Mouse (Mus musculus): ENCODE results near the gene Tle2. TPM values are rescaled to one million over a fixed set of nuclear protein-coding genes. Genes with fewer than 3 reads are reported as not detected.

Gene Tle2
- total RNA-seq, 2 experiments from 2014 or later: 8.4 to 9.7 TPM

- intact Hi-C loops (cut with DNase I): loop anchor here (5.0 to 10.0 kb wide), 2 partner anchors 544 to 996 kb away; partner anchors contain the start of genes 1190007I07Rik and Tdg
- no peak for DNase-seq (ENCODE audit: low spot score)
Measured at GRCm38 (mm10) chr10:81628390-81628789, 54.0 kb downstream of the Tle2 start, which contains the start of gene Ankrd24. TSS of gene Ankrd24 (plus strand) at chr10:81628540.

- intact Hi-C loops (cut with DNase I): no loop called here
- DNase-seq (ENCODE audit: low spot score): peak; percentile 68
Measured at GRCm38 (mm10) chr10:81633253-81634099, 59.1 kb downstream of the Tle2 start.

GRCm38 (mm10) chr10:81636338-81636737, 62.0 kb downstream of the Tle2 start:
- intact Hi-C loops (cut with DNase I): no loop called here
- no peak for DNase-seq (ENCODE audit: low spot score)

- no peak for DNase-seq (ENCODE audit: low spot score)
- intact Hi-C loops (cut with DNase I): no loop called here
Measured at GRCm38 (mm10) chr10:81638101-81638500, 63.7 kb downstream of the Tle2 start.

Other genes starting within 250 kb of the Tle2 start
- gene Tbxa2r, start 245.8 kb upstream of the Tle2 start, total RNA-seq (2021): 1 to 10 TPM; 4.8 to 5.7 TPM
- 1 to 10 TPM; 4.8 to 5.4 TPM for gene Gipc3, start 231.3 kb upstream of the Tle2 start, total RNA-seq (2021)
- gene Hmg20b, start 224.1 kb upstream of the Tle2 start, total RNA-seq (2021): 10 to 100 TPM; 68.7 to 70.2 TPM
- gene Mfsd12, start 217.1 kb upstream of the Tle2 start, total RNA-seq (2021): 10 to 100 TPM; 12.5 to 13.7 TPM
- gene 4930404N11Rik, start 208.7 kb upstream of the Tle2 start, total RNA-seq (2021): 1 to 10 TPM in 1 of 2 experiments, under 1 TPM in 1; 0.78 to 1.2 TPM
- gene Fzr1, start 196.0 kb upstream of the Tle2 start, total RNA-seq (2021): 10 to 100 TPM; 27.7 to 32.3 TPM
- gene Dohh, start 190.1 kb upstream of the Tle2 start, total RNA-seq (2021): 10 to 100 TPM; 52.0 to 56.2 TPM
- under 1 TPM; 0.61 to 0.78 TPM for gene Gm48551, start 190.1 kb upstream of the Tle2 start, total RNA-seq (2021)
- under 1 TPM in 1 of 2 experiments, not detected in 1; 0.70 TPM for gene Gm48552, start 185.6 kb upstream of the Tle2 start, total RNA-seq (2021)
- gene Smim24, start 181.5 kb upstream of the Tle2 start, total RNA-seq (2021): 1 to 10 TPM; 2.0 TPM
- gene Nfic, start 118.9 kb upstream of the Tle2 start, total RNA-seq (2021): 100 to 1,000 TPM; 110 to 130 TPM
- under 1 TPM; 0.17 to 0.47 TPM for gene Celf5, start 91.9 kb upstream of the Tle2 start, total RNA-seq (2021)
- gene Ncln, start 78.2 kb upstream of the Tle2 start, total RNA-seq (2021): 10 to 100 TPM; 65.3 to 65.6 TPM
- gene S1pr4, start 74.4 kb upstream of the Tle2 start, total RNA-seq (2021): 1 to 10 TPM; 1.0 to 1.1 TPM
- gene Gna15, start 50.3 kb upstream of the Tle2 start, total RNA-seq (2021): 1 to 10 TPM in 1 of 2 experiments, under 1 TPM in 1; 0.81 to 1.0 TPM
- 10 to 100 TPM; 49.6 to 54.6 TPM for gene Gna11, start 29.4 kb upstream of the Tle2 start, total RNA-seq (2021)
- gene Aes, start 15.1 kb upstream of the Tle2 start, total RNA-seq (2021): 1,000 to 10,000 TPM; 1,086 to 1,128 TPM
- gene Tle6, start 26.5 kb downstream of the Tle2 start, total RNA-seq (2021): 1 to 10 TPM; 6.7 to 7.4 TPM
- 1 to 10 TPM; 1.9 to 2.8 TPM for gene BC025920, start 31.7 kb downstream of the Tle2 start, total RNA-seq (2021)
- gene Sirt6, start 53.2 kb downstream of the Tle2 start, total RNA-seq (2021): 1 to 10 TPM; 8.0 to 8.5 TPM
- 10 to 100 TPM in 1 of 2 experiments, 1 to 10 TPM in 1; 9.4 to 10.1 TPM for gene Ankrd24, start 54.0 kb downstream of the Tle2 start, total RNA-seq (2021)
- 1 to 10 TPM; 1.7 to 3.0 TPM for gene Gm10778, start 74.5 kb downstream of the Tle2 start, total RNA-seq (2021)
- 1 to 10 TPM; 3.7 to 6.5 TPM for gene Zfp433, start 130.3 kb downstream of the Tle2 start, total RNA-seq (2021)
- 1 to 10 TPM; 2.1 to 3.0 TPM for gene Gm3055, start 196.6 kb downstream of the Tle2 start, total RNA-seq (2021)
- gene Gm4767, start 237.6 kb downstream of the Tle2 start, total RNA-seq (2021): 1 to 10 TPM; 1.2 to 1.7 TPM

Measured in heart, postnatal 25 days (tissue).